ENCODE assay signal across 29 mouse cellular contexts in the genomic region with DNA sequence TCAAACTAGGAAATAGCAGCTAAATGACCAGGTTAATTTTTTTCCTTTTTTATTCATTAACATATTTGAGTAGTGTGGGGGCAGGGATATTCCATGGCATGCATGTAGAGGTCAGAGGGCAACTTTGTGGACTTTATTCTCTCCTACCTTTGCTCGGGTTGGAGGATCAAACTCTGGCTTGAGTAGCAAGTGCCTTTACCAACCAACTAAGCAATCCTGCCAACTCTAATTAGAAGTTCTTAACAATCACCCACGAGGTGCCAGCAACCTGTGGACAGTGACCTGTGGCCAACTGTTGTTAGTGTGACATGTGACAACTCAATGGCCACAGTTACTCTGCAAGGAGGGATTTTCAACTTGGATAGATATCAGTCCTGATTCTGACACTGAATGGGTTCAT. TPM values are rescaled to one million over a fixed set of nuclear protein-coding genes. Genes with fewer than 3 reads are reported as not detected.
DNase-seq lines count a peak whose midpoint lies in the region; ATAC-seq and TF ChIP-seq lines count a peak whose summit lies in the region.
"Had no signal": no experiment of that assay in that cellular context is flagged by ENCODE, and none has a peak within 500 bp of the region (broad histone marks: within the 10 kb centered on the region; RNA-seq: fewer than 3 reads in every experiment).

No protein-coding gene starts in this region.

- no peak overlapping the region for H3K9ac ChIP-seq in heart, postnatal 0 days (replicated peaks; ENCODE audit: low read depth, low read length)
- no peak overlapping the region for H3K9ac ChIP-seq in liver, adult 2 months (ENCODE audit: low read depth, low read length)
- H3K9ac ChIP-seq: embryonic facial prominence, embryonic 15.5 days; forebrain, embryonic 12.5 days; forebrain, postnatal 0 days; hindbrain, embryonic 15.5 days; limb, embryonic 15.5 days; midbrain, embryonic 12.5 days had no signal

- no peak overlapping the region for H3K4me2 ChIP-seq in heart, postnatal 0 days (ENCODE audit: low read depth, low read length)
- H3K4me2 ChIP-seq: embryonic facial prominence, embryonic 15.5 days; forebrain, embryonic 12.5 days; heart, embryonic 11.5 days; hindbrain, embryonic 15.5 days; limb, embryonic 15.5 days; midbrain, embryonic 12.5 days had no signal

- no peaks in the 10 kb centered on the region for H3K9me3 ChIP-seq in heart, postnatal 0 days (replicated peaks; ENCODE audit: control insufficient read depth, low read length)
- H3K9me3 ChIP-seq: embryonic facial prominence, embryonic 10.5 days; embryonic facial prominence, embryonic 15.5 days; forebrain, embryonic 12.5 days; G1E; hindbrain, embryonic 15.5 days; limb, embryonic 10.5 days; limb, embryonic 15.5 days; megakaryocyte, embryonic 14.5 days; midbrain, embryonic 12.5 days had no signal

- H3K4me1 ChIP-seq in heart, postnatal 0 days (ENCODE audit: control insufficient read depth, insufficient read depth), result peaks cover 45% of the 10 kb centered on the region
- peaks cover 23% of the 10 kb centered on the region for H3K4me1 ChIP-seq in liver, adult 2 months (ENCODE audit: control insufficient read depth, insufficient read depth, low read length)
- H3K4me1 ChIP-seq: embryonic facial prominence, embryonic 15.5 days; forebrain, embryonic 12.5 days; hindbrain, embryonic 15.5 days; midbrain, embryonic 12.5 days had no signal

- TF ChIP-seq EP300 in heart, postnatal 0 days (IDR thresholded peaks at IDR 0.05; ENCODE audit: low read depth), result no peak

- H3K27ac ChIP-seq in heart, postnatal 0 days (ENCODE audit: low read depth), result peak overlapping the region; percentile 25; the same call in 1 of the 2 replicates
- H3K27ac ChIP-seq in liver, adult 2 months (replicated peaks; ENCODE audit: insufficient read depth, low read depth, low read length), result peak overlapping the region; percentile 81
- H3K27ac ChIP-seq: embryonic facial prominence, embryonic 10.5 days; embryonic facial prominence, embryonic 15.5 days; forebrain, embryonic 12.5 days; hindbrain, embryonic 15.5 days; limb, embryonic 10.5 days; limb, embryonic 15.5 days; midbrain, embryonic 12.5 days had no signal

- TF ChIP-seq CTCF in heart, postnatal 0 days (IDR thresholded peaks at IDR 0.05; ENCODE audit: low read depth), result no peak
- TF ChIP-seq CTCF in liver, adult 2 months (IDR thresholded peaks at IDR 0.05; ENCODE audit: low read depth, low read length), result no peak

- no peak for ATAC-seq in heart, postnatal 0 days (ENCODE audit: insufficient read depth, low read depth)
- ATAC-seq in granulocyte monocyte progenitor cell, adult 5-6 weeks (replicated peaks; ENCODE audit: poor library complexity, severe bottlenecking), result no peak
- ATAC-seq: forebrain, postnatal 0 days; inflammation-experienced regulatory T-cells, adult 6 months had no signal

- DNase-seq in heart, postnatal 0 days (ENCODE audit: low spot score), result no peak
- no peak for DNase-seq in heart, adult 18-20 months
- peak; percentile 97 for DNase-seq in liver, adult 2 months (ENCODE audit: extremely low read depth, low read depth, low spot score)
- DNase-seq in liver, result no peak
- DNase-seq in kidney, postnatal 25 days, result peak; percentile 56 to 80
- no peak for DNase-seq in lung, postnatal 25 days (ENCODE audit: low spot score)
- DNase-seq: adrenal gland, adult 8-10 months; cerebellum, adult 8-10 months; cerebellum, postnatal 25 days; forebrain, postnatal 0 days; heart, postnatal 4 days; layer of hippocampus, adult 9-11 months; lung, postnatal 4 days; thymus, postnatal 14 days had no signal

- no peak for TF ChIP-seq POLR2A in liver, adult 2 months (IDR thresholded peaks at IDR 0.05; ENCODE audit: extremely low read depth, insufficient read depth, low read length)

- H3K27me3 ChIP-seq in heart, postnatal 0 days (ENCODE audit: control insufficient read depth, insufficient read depth, low read length), result no peaks in the 10 kb centered on the region
- H3K27me3 ChIP-seq in liver, adult 2 months (ENCODE audit: control insufficient read depth, insufficient read depth, low read length), result no peaks in the 10 kb centered on the region
- H3K27me3 ChIP-seq: embryonic facial prominence, embryonic 15.5 days; forebrain, embryonic 12.5 days; hindbrain, embryonic 15.5 days; limb, embryonic 15.5 days had no signal

- 67% methylated on average over 2 of the region's 2 CpGs for whole genome bisulfite sequencing in heart, postnatal 0 days
- WGBS in liver, adult 2 months, result 21% methylated on average over 2 of the region's 2 CpGs

- no peaks in the 10 kb centered on the region for H3K79me2 ChIP-seq in liver, adult 2 months (ENCODE audit: control insufficient read depth, insufficient read depth, low read length)

- no peak overlapping the region for H3K4me3 ChIP-seq in heart, postnatal 0 days (ENCODE audit: low read depth, low read length)
- H3K4me3 ChIP-seq in liver, adult 2 months (ENCODE audit: insufficient read depth, low read depth, low read length), result no peak overlapping the region
- H3K4me3 ChIP-seq: embryonic facial prominence, embryonic 10.5 days; embryonic facial prominence, embryonic 15.5 days; forebrain, embryonic 12.5 days; hindbrain, embryonic 15.5 days; limb, embryonic 10.5 days; limb, embryonic 15.5 days; megakaryocyte, embryonic 14.5 days; midbrain, embryonic 12.5 days had no signal

- H3K36me3 ChIP-seq in heart, postnatal 0 days (replicated peaks; ENCODE audit: control insufficient read depth, insufficient read depth, low read length), result no peaks in the 10 kb centered on the region
- H3K36me3 ChIP-seq in liver, adult 2 months (ENCODE audit: control insufficient read depth, insufficient read depth, low read length), result no peaks in the 10 kb centered on the region
- H3K36me3 ChIP-seq: embryonic facial prominence, embryonic 10.5 days; embryonic facial prominence, embryonic 15.5 days; forebrain, embryonic 12.5 days; G1E; hindbrain, embryonic 15.5 days; limb, embryonic 10.5 days; limb, embryonic 15.5 days; midbrain, embryonic 12.5 days had no signal

RNA-seq across cellular contexts. Expression of gene Slc12a7, which starts 24.0 kb away (rescaled TPM):
- 79.3 and 94.6 TPM in 2 replicates for total RNA-seq in heart, postnatal 0 days (2014; rRNA removed; ENCODE audit: low replicate concordance)
- polyA plus RNA-seq in heart, postnatal 0 days (2015; fragmentation: Nextera tagmentation; extraction: Ambion mirVana), result 32.7 and 34.4 TPM in 2 replicates
- 100 to 1,000 TPM; 189 to 209 TPM for total RNA-seq in heart, adult 18-20 months (2021)
- total RNA-seq in liver, adult 2 months (2014; rRNA removed), result 38.0 and 48.6 TPM in 2 replicates
- polyA plus RNA-seq in liver, adult 2 months (2012; rRNA removed), result 69.9 and 91.0 TPM in 2 replicates
- 3.6 and 8.3 TPM in 2 replicates for total RNA-seq in granulocyte monocyte progenitor cell, adult 5-6 weeks (2014; fragmentation: Nextera tagmentation)
- total RNA-seq in granulocyte monocyte progenitor cell, adult 5-6 weeks (2017), result 3.0 and 3.7 TPM in 2 replicates

RNA-seq across cellular contexts. Expression of gene Slc6a19, which starts 52.3 kb away (rescaled TPM):
- 0.35 TPM in 1 of 2 replicates, not detected in the other for total RNA-seq in heart, postnatal 0 days (2014; rRNA removed; ENCODE audit: low replicate concordance)
- polyA plus RNA-seq in heart, postnatal 0 days (2015; fragmentation: Nextera tagmentation; extraction: Ambion mirVana), result not detected in 2 replicates
- under 1 TPM in 1 of 2 experiments, not detected in 1; 0.28 TPM for total RNA-seq in heart, adult 18-20 months (2021)
- 0.13 and 0.28 TPM in 2 replicates for total RNA-seq in liver, adult 2 months (2014; rRNA removed)
- polyA plus RNA-seq in liver, adult 2 months (2012; rRNA removed), result 0.31 and 0.33 TPM in 2 replicates
- total RNA-seq in granulocyte monocyte progenitor cell, adult 5-6 weeks (2014; fragmentation: Nextera tagmentation), result not detected in 2 replicates
- not detected in 2 replicates for total RNA-seq in granulocyte monocyte progenitor cell, adult 5-6 weeks (2017)
- total RNA-seq: gastrocnemius, adult 8-10 months; heart, postnatal 4 days; left cerebral cortex, postnatal 10 days had no signal
- polyA plus RNA-seq: G1E; heart, embryonic 11.5 days; inflammation-experienced regulatory T-cells, adult 6 months; limb, embryonic 10.5 days; lung, embryonic 16.5 days had no signal

Comparison
In these comparisons a context has a peak if more than half of its experiments do, and no peak if none do; other contexts are left out.
1. DNase-seq: peak in liver, adult 2 months (single experiment) and kidney, postnatal 25 days (2 of 2); none in heart, postnatal 0 days (single experiment), heart, adult 18-20 months (0 of 2), liver (single experiment) and lung, postnatal 25 days (single experiment).